Mouse (Mus musculus) lung, postnatal 0 days (tissue): Measurements from ENCODE around the gene Nrap.

Experiments
- CTCF ChIP-seq: IDR thresholded peaks from 2 replicates; pipeline ENCODE4 v1.5.1; 2016; ENCODE audit warnings: antibody characterized with exemption, mild to moderate bottlenecking
- EP300 ChIP-seq: IDR thresholded peaks from 2 replicates; pipeline ENCODE4 v1.6.1; 2016; ENCODE audit warnings: antibody characterized with exemption, mild to moderate bottlenecking, control low read depth

DNA sequence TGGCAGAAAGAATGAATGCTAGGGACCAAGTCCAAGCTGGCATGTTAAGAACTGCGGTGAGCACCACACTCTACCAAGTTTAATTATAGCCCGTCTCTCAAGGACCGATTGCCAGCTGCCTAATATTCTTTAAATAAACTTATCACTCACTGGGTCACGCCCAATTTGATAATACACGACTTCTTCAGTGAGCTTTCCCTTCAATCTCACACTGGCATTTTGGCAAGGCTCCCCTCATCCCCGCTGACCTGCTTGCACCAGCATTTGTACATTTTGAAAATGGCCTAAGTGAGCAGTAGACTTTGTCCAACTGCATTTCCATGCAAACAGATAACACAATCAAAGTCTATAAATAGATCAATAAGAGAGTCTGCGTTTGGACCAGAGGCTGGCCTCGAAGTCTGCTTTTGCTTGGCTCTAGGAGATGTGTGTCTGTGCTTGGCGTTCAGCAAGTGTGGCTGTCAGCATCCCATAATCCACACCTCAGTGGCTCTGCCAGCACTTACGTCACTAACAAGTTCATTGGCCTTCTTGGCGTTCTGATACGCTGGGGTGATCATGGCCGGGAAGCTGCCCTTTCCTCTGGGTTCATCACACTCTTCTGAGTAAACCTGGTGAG, 11.2 kb downstream of the Nrap start:
- TF ChIP-seq CTCF (no peak), EP300 (no peak)
